Mouse (Mus musculus) cerebellum, adult 2 months (tissue): ENCODE measurements at regions not wholly inside any gene's neighbourhood (a gene's known extent, or its start where the extent isn't known, plus 50 kb on each side); places are given as distances from the start of the nearest gene placed in this dataset.

Experiments used
- CTCF ChIP-seq: fragments of 200-500 bp; IDR thresholded peaks from 2 replicates; pipeline ENCODE4 v1.5.1; 2011; ENCODE audit warnings: low read depth, mild to moderate bottlenecking, control low read depth, low read length, moderate library complexity, borderline replicate concordance; ENCODE audit not compliant: insufficient read depth
- POLR2A ChIP-seq: fragments of 200-500 bp; IDR thresholded peaks from 2 replicates; pipeline ENCODE4 v1.6.1; 2011; ENCODE audit warnings: low read length, control low read depth, borderline replicate concordance; ENCODE audit not compliant: insufficient read depth

GRCm38 (mm10) chr6:4397695-4398598 lies 106.7 kb upstream of the Col1a2 start:
- TF ChIP-seq CTCF (no peak), POLR2A (no peak)
